Mouse (Mus musculus): ENCODE results near the gene Hist2h4.

DNA sequence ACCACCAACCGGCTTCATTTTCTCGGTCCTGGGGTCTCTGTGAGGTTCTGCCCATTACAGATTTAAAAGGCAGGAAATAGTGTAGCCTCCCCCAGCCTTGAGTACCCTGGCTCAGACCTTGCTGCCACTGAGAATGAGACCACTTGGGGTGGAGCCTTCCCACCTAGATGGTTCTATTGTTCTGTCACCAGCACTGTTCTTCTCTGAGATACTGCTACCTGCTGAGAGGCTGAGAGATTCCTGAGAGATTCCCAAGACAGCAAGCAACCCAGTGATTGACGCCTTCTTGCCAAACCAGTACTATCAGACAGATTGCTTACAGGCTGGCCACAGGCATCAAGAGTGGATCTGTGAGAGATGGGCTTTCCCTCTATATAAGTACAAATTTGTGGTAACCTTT is 26.1 kb upstream of the Hist2h4 start:
- TF ChIP-seq POLR2A (IDR thresholded peaks at IDR 0.05; ENCODE audit: control insufficient read depth, extremely low read depth, insufficient read depth, low read length, poor library complexity) (no peak), CTCF (IDR thresholded peaks at IDR 0.05; ENCODE audit: borderline replicate concordance, control insufficient read depth, extremely low read depth, insufficient read depth, low read length, poor library complexity) (no peak)

All from thymus, adult 2 months (tissue).